Mouse (Mus musculus) macrophage (primary cell): ENCODE results near the gene Scarf1. TPM values are rescaled to one million over a fixed set of nuclear protein-coding genes. Genes with fewer than 3 reads are reported as not detected.

ENCODE experiments used
- H3K27ac ChIP-seq: fragments of 350-480 bp; formaldehyde crosslinking; 2 replicates; pipeline ENCODE4 v1.9.0; 2021
- H3K36me3 ChIP-seq: fragments of 350-480 bp; formaldehyde crosslinking; 2 replicates; pipeline ENCODE4 v1.9.0; 2021; ENCODE audit errors: inconsistent target
- H3K4me3 ChIP-seq: fragments of 350-480 bp; formaldehyde crosslinking; 2 replicates; pipeline ENCODE4 v1.9.0; 2021; ENCODE audit errors: inconsistent target
- H3K79me2 ChIP-seq: fragments of 350-480 bp; formaldehyde crosslinking; 2 replicates; pipeline ENCODE4 v1.9.0; 2021; ENCODE audit errors: inconsistent target
- WGBS: methylation state at CpG from one replicate; pipeline ENCODE4 v1.1.7; 2026; ENCODE audit warnings: inconsistent platforms; ENCODE audit not compliant: missing documents; 5-methylcytosine and 5-hydroxymethylcytosine counted together
- polyA plus RNA-seq: library from polyadenylated mRNA; stranded (reverse); fragments of 250-400 nt; gene quantifications from 3 replicates; pipeline ENCODE4 v1.2.4, GENCODE M21; 2018; ENCODE audit warnings: inconsistent platforms
- total RNA-seq, 78 experiments: library from RNA; depleted of rRNA; stranded (reverse); fragments of 250-400 nt; gene quantifications; 1 replicate in 9 of 78; 2 replicates in 24 of 78; 3 replicates in 43 of 78; 4 replicates in 2 of 78; pipeline ENCODE4 v1.2.4; 2018; ENCODE audit warnings: inconsistent platforms in 56 of 78

Gene Scarf1
- 10 to 100 TPM; 12.1 to 48.5 (median 29.0) TPM for total RNA-seq (2018; cell fraction: chromatin; rRNA removed)
- 10 to 100 TPM in 24 of 26 experiments, 1 to 10 TPM in 2; 8.5 to 34.5 (median 14.6) TPM for total RNA-seq (2018; cell fraction: cytosol; rRNA removed)
- total RNA-seq (2018; cell fraction: nucleus; rRNA removed): 10 to 100 TPM; 17.7 to 87.3 (median 37.1) TPM
- 8.6 to 19.0 TPM (median 16.2 TPM) in 3 replicates for polyA plus RNA-seq

GRCm38 (mm10) chr11:75513336-75513735 lies at the start of gene Scarf1:
Scarf1 (plus strand) TSS chr11:75513540.
- WGBS: 34% methylated on average over 8 of the region's 8 CpGs
- Histone ChIP-seq H3K27ac (no peak within 1 kb of the TSS), H3K4me3 (peak within 1 kb of the TSS; percentile 6; the same call in 1 of the 2 replicates), H3K36me3 (peaks cover 6% of the 10 kb centered on the region; the same call in 1 of the 2 replicates), H3K79me2 (no peaks in the 10 kb centered on the region)

GRCm38 (mm10) chr11:75463624-75464023 lies 49.7 kb upstream of the Scarf1 start:
- peak overlapping the region; percentile 100; the same call in 1 of the 2 replicates for H3K4me3 ChIP-seq
- 90% methylated on average over 4 of the region's 4 CpGs for WGBS
- peaks cover 42% of the 10 kb centered on the region for H3K79me2 ChIP-seq
- 0 out of 2 replicates have a peak overlapping the region, but pooled peaks have one; percentile 96 for H3K27ac ChIP-seq
- H3K36me3 ChIP-seq: peaks cover 35% of the 10 kb centered on the region

GRCm38 (mm10) chr11:75464417-75464816 lies 48.9 kb upstream of the Scarf1 start:
- 91% methylated on average over 4 of the region's 6 CpGs for WGBS
- no peak overlapping the region for H3K27ac ChIP-seq
- H3K79me2 ChIP-seq: peaks cover 42% of the 10 kb centered on the region

GRCm38 (mm10) chr11:75465051-75465450 lies 48.3 kb upstream of the Scarf1 start:
- Histone ChIP-seq H3K79me2 (peaks cover 42% of the 10 kb centered on the region), H3K36me3 (peaks cover 35% of the 10 kb centered on the region), H3K27ac (no peak overlapping the region), H3K4me3 (no peak overlapping the region)
- 68% methylated on average over 6 of the region's 6 CpGs for WGBS

More at GRCm38 (mm10) chr11:75464417-75464816, 48.9 kb upstream of the Scarf1 start:
- Histone ChIP-seq H3K4me3 (no peak overlapping the region), H3K36me3 (peaks cover 35% of the 10 kb centered on the region)

- no peak overlapping the region for H3K27ac ChIP-seq
- H3K79me2 ChIP-seq: peaks cover 37% of the 10 kb centered on the region
- WGBS: 98% methylated on average over 4 of the region's 4 CpGs
- H3K4me3 ChIP-seq: no peak overlapping the region
- H3K36me3 ChIP-seq: peaks cover 35% of the 10 kb centered on the region
Measured at GRCm38 (mm10) chr11:75466731-75467505, 46.4 kb upstream of the Scarf1 start.

GRCm38 (mm10) chr11:75467512-75468215 lies 45.7 kb upstream of the Scarf1 start:
- no peak overlapping the region for H3K27ac ChIP-seq

GRCm38 (mm10) chr11:75468410-75468809 lies 44.9 kb upstream of the Scarf1 start:
- no peak overlapping the region for H3K27ac ChIP-seq
- peaks cover 33% of the 10 kb centered on the region for H3K36me3 ChIP-seq
- 53% methylated on average over 7 of the region's 7 CpGs for WGBS
- H3K4me3 ChIP-seq: no peak overlapping the region; the same call in 1 of the 2 replicates
- H3K79me2 ChIP-seq: peaks cover 22% of the 10 kb centered on the region

More at GRCm38 (mm10) chr11:75467512-75468215, 45.7 kb upstream of the Scarf1 start:
- 25% methylated on average over 19 of the region's 19 CpGs for WGBS
- Histone ChIP-seq H3K36me3 (peaks cover 35% of the 10 kb centered on the region), H3K4me3 (peak overlapping the region; percentile 5; the same call in 1 of the 2 replicates), H3K79me2 (peaks cover 29% of the 10 kb centered on the region)

- peaks cover 13% of the 10 kb centered on the region for H3K79me2 ChIP-seq
- peaks cover 24% of the 10 kb centered on the region for H3K36me3 ChIP-seq
- no peak overlapping the region for H3K4me3 ChIP-seq
- 98% methylated on average over 4 of the region's 4 CpGs for WGBS
- H3K27ac ChIP-seq: no peak overlapping the region
Measured at GRCm38 (mm10) chr11:75469261-75469660, 44.1 kb upstream of the Scarf1 start.

- 96% methylated on average over 2 of the region's 3 CpGs for WGBS
- H3K36me3 ChIP-seq: peaks cover 10% of the 10 kb centered on the region
- no peaks in the 10 kb centered on the region for H3K79me2 ChIP-seq
- no peak overlapping the region for H3K27ac ChIP-seq
- no peak overlapping the region for H3K4me3 ChIP-seq
Measured at GRCm38 (mm10) chr11:75470675-75471074, 42.7 kb upstream of the Scarf1 start.

- Histone ChIP-seq H3K27ac (no peak overlapping the region), H3K4me3 (no peak overlapping the region), H3K36me3 (no peaks in the 10 kb centered on the region), H3K79me2 (no peaks in the 10 kb centered on the region)
- WGBS: 37% methylated on average over 11 of the region's 11 CpGs
Measured at GRCm38 (mm10) chr11:75472469-75473081, 40.8 kb upstream of the Scarf1 start.

GRCm38 (mm10) chr11:75473376-75473775 lies 40.0 kb upstream of the Scarf1 start:
- 89% methylated on average over 7 of the region's 7 CpGs for WGBS
- H3K36me3 ChIP-seq: no peaks in the 10 kb centered on the region
- no peak overlapping the region for H3K27ac ChIP-seq
- no peak overlapping the region for H3K4me3 ChIP-seq
- H3K79me2 ChIP-seq: no peaks in the 10 kb centered on the region

- Histone ChIP-seq H3K4me3 (no peak overlapping the region), H3K36me3 (peaks cover 26% of the 10 kb centered on the region), H3K79me2 (peaks cover 34% of the 10 kb centered on the region), H3K27ac (no peak overlapping the region; the same call in 1 of the 2 replicates)
- WGBS: 0% methylated on average over 2 of the region's 3 CpGs
Measured at GRCm38 (mm10) chr11:75486192-75486591, 27.1 kb upstream of the Scarf1 start.

GRCm38 (mm10) chr11:75486601-75487285 lies 26.6 kb upstream of the Scarf1 start, which contains the start of gene Prpf8:
Prpf8 (plus strand) TSS chr11:75486816.
- peak within 1 kb of the TSS; percentile 73 for H3K27ac ChIP-seq
- peaks cover 31% of the 10 kb centered on the region for H3K36me3 ChIP-seq
- peak within 1 kb of the TSS; percentile 96 for H3K4me3 ChIP-seq
- under 1% methylated on average over 44 of the region's 52 CpGs for WGBS
- peaks cover 34% of the 10 kb centered on the region for H3K79me2 ChIP-seq

GRCm38 (mm10) chr11:75487496-75487895 lies 25.8 kb upstream of the Scarf1 start:
- peaks cover 39% of the 10 kb centered on the region for H3K36me3 ChIP-seq
- peak overlapping the region; percentile 73 for H3K27ac ChIP-seq
- 28% methylated on average over 6 of the region's 6 CpGs for WGBS

More at GRCm38 (mm10) chr11:75487496-75487895, 25.8 kb upstream of the Scarf1 start:
- H3K4me3 ChIP-seq: peak overlapping the region; percentile 96
- H3K79me2 ChIP-seq: peaks cover 34% of the 10 kb centered on the region
